Mouse (Mus musculus): ENCODE results near the gene Cog8. TPM values are rescaled to one million over a fixed set of nuclear protein-coding genes. Genes with fewer than 3 reads are reported as not detected.
"Not testable (repeated sequence)": the region's sequence is repeated elsewhere in the genome, so short reads cannot be mapped to it uniquely, and the experiment has no call there.

The Cog8 gene
- polyA plus RNA-seq, 1 experiment, result 14.6 TPM

DNA sequence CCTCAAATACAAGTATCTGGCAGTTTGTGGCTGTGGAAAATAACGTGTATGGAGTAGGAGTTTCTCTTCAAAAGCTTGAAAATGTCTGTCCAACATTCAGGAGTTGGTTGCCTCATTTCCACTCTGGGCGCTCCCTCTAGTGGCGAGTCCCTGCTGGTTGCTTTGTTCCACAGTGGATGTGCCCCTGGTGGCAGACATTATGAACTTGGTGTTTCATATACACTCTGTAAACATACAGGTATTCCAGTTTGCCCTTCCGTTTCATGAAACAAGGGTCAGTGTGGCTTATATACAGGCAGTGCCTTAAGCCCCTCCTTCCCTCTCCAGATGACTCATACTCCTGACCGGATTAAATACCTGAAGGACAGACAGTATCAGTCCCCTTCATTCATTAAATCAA, 54.0 kb downstream of the Cog8 start:
- TF ChIP-seq CTCF (IDR thresholded peaks at IDR 0.05; ENCODE audit: control insufficient read depth, insufficient read depth, low read length) (peak; percentile 98), POLR2A (IDR thresholded peaks at IDR 0.05; ENCODE audit: borderline replicate concordance, control insufficient read depth, low read depth, low read length) (no peak)
- 23% methylated on average over 5 of the region's 5 CpGs for WGBS
- H3K27ac ChIP-seq (ENCODE audit: control insufficient read depth, insufficient read depth, low read depth, low read length, poor library complexity), result no peak overlapping the region
- no peak overlapping the region for H3K4me3 ChIP-seq (replicated peaks; ENCODE audit: control insufficient read depth, low read depth, low read length)
- no peaks in the 10 kb centered on the region for H3K4me1 ChIP-seq (ENCODE audit: control insufficient read depth, insufficient read depth, low read length)

DNA sequence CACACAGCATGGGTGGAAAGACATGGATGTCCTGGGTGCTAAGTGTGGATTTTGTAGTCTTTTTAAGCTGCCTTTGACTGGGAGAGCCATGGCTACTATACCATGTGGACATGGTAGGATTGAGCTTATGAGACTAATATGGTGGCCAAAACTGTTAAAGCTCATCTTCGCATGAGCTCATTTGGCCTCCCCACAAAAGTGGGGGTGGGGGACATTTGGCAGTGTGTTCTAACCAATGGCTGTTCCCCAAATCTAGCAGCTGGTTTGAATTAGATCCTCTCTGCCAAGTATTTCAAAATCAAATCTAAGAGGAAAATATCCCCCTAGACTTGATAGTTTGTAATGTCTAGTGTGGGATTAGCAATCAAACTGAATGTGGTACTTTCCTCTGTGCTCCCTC, 57.4 kb downstream of the Cog8 start:
- no peak overlapping the region for H3K27ac ChIP-seq (ENCODE audit: control insufficient read depth, insufficient read depth, low read depth, low read length, poor library complexity)
- TF ChIP-seq CTCF (IDR thresholded peaks at IDR 0.05; ENCODE audit: control insufficient read depth, insufficient read depth, low read length) (no peak), POLR2A (IDR thresholded peaks at IDR 0.05; ENCODE audit: borderline replicate concordance, control insufficient read depth, low read depth, low read length) (no peak)
- H3K4me3 ChIP-seq (replicated peaks; ENCODE audit: control insufficient read depth, low read depth, low read length), result no peak overlapping the region
- no peaks in the 10 kb centered on the region; the same call in 1 of the 2 replicates for H3K4me1 ChIP-seq (ENCODE audit: control insufficient read depth, insufficient read depth, low read length)
- WGBS, result 80% methylated on average over 1 of the region's 1 CpGs

DNA sequence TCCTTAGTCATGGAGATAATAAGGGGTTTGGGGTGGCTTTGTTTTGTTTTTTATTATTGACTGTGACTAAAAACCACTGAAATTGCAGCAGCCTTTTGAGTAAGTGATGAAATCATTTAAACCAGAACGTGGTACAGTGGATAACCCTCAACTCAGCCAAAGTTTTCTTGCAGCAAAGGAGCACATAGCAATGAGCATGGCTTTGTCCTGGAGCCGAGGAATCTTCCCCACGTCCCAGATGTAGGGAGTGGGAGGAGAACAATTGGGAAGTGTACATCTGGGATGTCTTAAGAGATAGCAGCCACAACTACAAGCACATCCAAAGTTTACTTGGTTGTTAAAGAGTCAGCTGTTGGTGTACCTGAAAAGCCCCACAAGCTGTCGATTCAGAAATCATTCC, 59.1 kb downstream of the Cog8 start:
- WGBS, result 70% methylated on average over 4 of the region's 4 CpGs
- Histone ChIP-seq H3K4me1 (ENCODE audit: control insufficient read depth, insufficient read depth, low read length) (no peaks in the 10 kb centered on the region; the same call in 1 of the 2 replicates), H3K27ac (ENCODE audit: control insufficient read depth, insufficient read depth, low read depth, low read length, poor library complexity) (no peak overlapping the region), H3K4me3 (replicated peaks; ENCODE audit: control insufficient read depth, low read depth, low read length) (no peak overlapping the region)
- TF ChIP-seq CTCF (IDR thresholded peaks at IDR 0.05; ENCODE audit: control insufficient read depth, insufficient read depth, low read length) (no peak), POLR2A (IDR thresholded peaks at IDR 0.05; ENCODE audit: borderline replicate concordance, control insufficient read depth, low read depth, low read length) (no peak)

DNA sequence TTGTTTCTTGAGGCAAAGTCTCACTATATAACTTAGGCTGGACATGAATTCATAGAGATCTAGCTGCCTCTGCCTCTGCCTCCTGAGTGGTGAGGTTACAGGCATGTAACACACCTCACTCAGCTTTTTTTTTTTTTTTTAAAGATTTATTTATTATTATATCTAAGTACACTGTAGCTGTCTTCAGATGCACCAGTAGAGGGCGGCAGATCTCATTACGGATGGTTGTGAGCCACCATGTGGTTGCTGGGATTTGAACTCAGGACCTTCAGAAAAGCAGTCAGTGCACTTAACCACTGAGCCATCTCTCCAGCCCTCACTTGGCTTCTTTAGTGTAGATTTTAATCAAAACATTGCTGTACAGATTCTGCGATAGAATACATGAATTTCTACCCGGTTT, 60.1 kb downstream of the Cog8 start:
- H3K27ac ChIP-seq (ENCODE audit: control insufficient read depth, insufficient read depth, low read depth, low read length, poor library complexity); H3K4me3 ChIP-seq (replicated peaks; ENCODE audit: control insufficient read depth, low read depth, low read length); H3K4me1 ChIP-seq (ENCODE audit: control insufficient read depth, insufficient read depth, low read length): not testable (repeated sequence)
- WGBS, result 85% methylated on average over 4 of the region's 4 CpGs

Other genes with a start within 250 kb of the Cog8 start
- not detected in 2 replicates for gene Has3, start 186.4 kb downstream of the Cog8 start, polyA plus RNA-seq (2011; ENCODE audit: insufficient read depth, insufficient read length, low replicate concordance, missing spikeins)
- 7.0 and 18.9 TPM in 2 replicates for gene Utp4, start 163.1 kb downstream of the Cog8 start, polyA plus RNA-seq (2011; ENCODE audit: insufficient read depth, insufficient read length, low replicate concordance, missing spikeins)
- gene Sntb2, start 120.9 kb downstream of the Cog8 start, polyA plus RNA-seq (2011; ENCODE audit: insufficient read depth, insufficient read length, low replicate concordance, missing spikeins), result 1.7 and 5.2 TPM in 2 replicates
- 19.6 and 34.5 TPM in 2 replicates for gene Vps4a, start 25.5 kb downstream of the Cog8 start, polyA plus RNA-seq (2011; ENCODE audit: insufficient read depth, insufficient read length, low replicate concordance, missing spikeins)
- gene Pdf, start 8.1 kb downstream of the Cog8 start, polyA plus RNA-seq (2011; ENCODE audit: insufficient read depth, insufficient read length, low replicate concordance, missing spikeins), result 2.9 and 8.9 TPM in 2 replicates
- 23.1 and 59.8 TPM in 2 replicates for gene Nip7, start 188 bp upstream of the Cog8 start, polyA plus RNA-seq (2011; ENCODE audit: insufficient read depth, insufficient read length, low replicate concordance, missing spikeins)
- gene Tmed6, start 9.0 kb upstream of the Cog8 start, polyA plus RNA-seq (2011; ENCODE audit: insufficient read depth, insufficient read length, low replicate concordance, missing spikeins), result not detected in 2 replicates
- 24.3 and 24.7 TPM in 2 replicates for gene Terf2, start 39.9 kb upstream of the Cog8 start, polyA plus RNA-seq (2011; ENCODE audit: insufficient read depth, insufficient read length, low replicate concordance, missing spikeins)
- gene Cyb5b, start 94.0 kb upstream of the Cog8 start, polyA plus RNA-seq (2011; ENCODE audit: insufficient read depth, insufficient read length, low replicate concordance, missing spikeins), result 12.1 and 19.4 TPM in 2 replicates
- 6.7 and 18.8 TPM in 2 replicates for gene Nfat5, start 236.8 kb upstream of the Cog8 start, polyA plus RNA-seq (2011; ENCODE audit: insufficient read depth, insufficient read length, low replicate concordance, missing spikeins)